Mouse (Mus musculus) lung, postnatal 0 days (tissue): ENCODE data around the gene Ell.

ENCODE experiments used
- CTCF ChIP-seq: IDR thresholded peaks from 2 replicates; pipeline ENCODE4 v1.5.1; 2016; ENCODE audit warnings: antibody characterized with exemption, mild to moderate bottlenecking
- EP300 ChIP-seq: IDR thresholded peaks from 2 replicates; pipeline ENCODE4 v1.6.1; 2016; ENCODE audit warnings: antibody characterized with exemption, mild to moderate bottlenecking, control low read depth

DNA sequence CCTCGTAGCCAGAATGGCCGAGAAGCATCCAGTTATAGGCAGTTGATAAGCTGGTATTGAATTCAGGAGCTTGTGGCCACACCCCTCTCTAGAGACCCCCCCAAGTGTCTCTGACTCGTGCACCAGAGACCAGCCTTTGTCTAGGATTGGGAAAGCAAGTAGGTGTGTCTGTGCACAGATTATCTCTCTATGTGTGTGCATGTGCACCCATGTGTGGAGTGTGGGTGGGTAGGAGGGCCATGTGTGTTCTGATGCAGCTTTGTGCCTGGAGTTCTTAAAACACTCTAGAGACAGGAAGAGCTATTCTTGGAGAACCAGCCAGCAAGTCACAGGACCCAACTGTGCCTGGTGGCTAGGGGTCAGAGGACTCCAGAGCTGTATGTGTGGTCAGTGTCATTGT, 21.3 kb downstream of the Ell start:
- no peak for TF ChIP-seq CTCF
- TF ChIP-seq EP300 = no peak
